Mouse (Mus musculus): ENCODE results near the gene Gse1.

The Gse1 gene

DNA sequence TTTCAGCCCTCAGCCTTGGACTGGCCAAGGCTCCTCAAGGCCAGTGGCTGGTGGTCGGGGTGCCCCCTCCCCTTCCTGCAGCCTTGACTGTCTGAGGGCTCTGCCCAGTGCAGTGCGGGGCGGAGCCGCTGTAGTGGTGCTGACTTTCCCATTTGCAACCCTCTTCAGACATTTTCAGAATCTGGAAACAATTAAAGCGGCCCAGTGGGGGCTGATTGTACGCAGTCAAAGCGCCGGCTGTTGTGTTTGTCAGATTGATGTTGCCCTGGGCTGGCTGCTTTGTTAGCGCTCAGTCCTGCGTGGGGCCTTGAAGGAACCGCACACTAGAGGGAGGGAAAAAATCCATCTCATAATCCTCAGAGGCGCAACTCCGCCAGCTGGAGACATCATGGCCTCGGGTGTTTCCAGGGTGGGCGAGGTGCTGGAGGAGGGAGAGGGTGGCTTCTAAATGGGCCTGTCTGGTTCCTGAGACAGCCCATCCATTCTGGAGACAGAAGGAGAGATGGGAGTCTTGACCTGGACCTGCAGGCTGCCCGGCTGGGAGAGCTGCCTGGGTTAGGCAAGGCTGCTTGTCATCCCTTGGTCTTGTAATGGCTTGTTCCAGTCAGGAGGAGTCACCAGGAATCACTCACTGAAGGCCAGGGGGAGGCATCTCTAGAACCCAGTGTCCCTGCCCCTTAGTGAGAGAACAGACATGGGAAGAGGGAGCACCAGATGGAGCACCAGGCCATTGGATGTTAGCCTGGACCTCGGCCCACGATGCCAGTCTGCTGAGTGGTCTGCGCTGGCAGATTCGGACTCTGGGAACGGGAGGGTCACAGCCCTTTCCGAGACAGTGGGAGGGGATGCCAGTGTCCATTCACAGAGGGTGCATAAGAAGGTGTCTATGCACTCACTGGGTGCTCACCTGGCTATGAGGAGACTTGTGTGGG lies 70.6 kb downstream of the Gse1 start:
- no peak for DNase-seq (ENCODE audit: low read depth, low spot score)

DNA sequence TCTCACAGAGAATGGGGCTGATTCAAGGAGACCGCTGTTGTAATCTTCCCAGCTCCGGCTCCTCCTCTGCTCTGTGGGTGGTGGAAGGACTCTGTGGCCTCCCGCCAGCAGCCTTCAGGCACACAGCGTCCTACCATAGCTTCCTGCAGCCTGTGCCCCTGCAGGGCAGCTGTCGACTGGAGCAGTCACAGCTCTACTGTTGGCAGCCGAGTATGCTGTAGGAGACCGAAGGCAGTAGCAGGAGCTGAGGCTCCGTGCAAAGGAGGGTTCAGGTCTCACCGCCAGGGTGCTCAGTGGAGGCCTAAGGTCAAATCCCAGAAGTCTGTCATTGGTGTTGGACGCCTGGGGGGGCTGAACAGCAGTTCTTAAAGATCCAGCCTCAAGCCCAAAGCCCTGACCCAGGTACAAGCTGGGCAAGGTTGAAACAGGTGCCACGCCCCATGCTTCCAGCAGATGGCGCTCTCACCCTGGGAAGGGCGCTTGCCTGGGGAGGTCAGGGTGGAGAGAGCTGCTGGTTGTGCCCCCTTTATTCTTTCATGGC lies 72.4 kb downstream of the Gse1 start:
- peak; percentile 78 for DNase-seq (ENCODE audit: low read depth, low spot score)

GRCm38 (mm10) chr8:120302941-120303675 lies 74.9 kb downstream of the Gse1 start:
- no peak for DNase-seq (ENCODE audit: low read depth, low spot score)

GRCm38 (mm10) chr8:120304097-120304496 lies 75.8 kb downstream of the Gse1 start:
- no peak for DNase-seq (ENCODE audit: low read depth, low spot score)

DNA sequence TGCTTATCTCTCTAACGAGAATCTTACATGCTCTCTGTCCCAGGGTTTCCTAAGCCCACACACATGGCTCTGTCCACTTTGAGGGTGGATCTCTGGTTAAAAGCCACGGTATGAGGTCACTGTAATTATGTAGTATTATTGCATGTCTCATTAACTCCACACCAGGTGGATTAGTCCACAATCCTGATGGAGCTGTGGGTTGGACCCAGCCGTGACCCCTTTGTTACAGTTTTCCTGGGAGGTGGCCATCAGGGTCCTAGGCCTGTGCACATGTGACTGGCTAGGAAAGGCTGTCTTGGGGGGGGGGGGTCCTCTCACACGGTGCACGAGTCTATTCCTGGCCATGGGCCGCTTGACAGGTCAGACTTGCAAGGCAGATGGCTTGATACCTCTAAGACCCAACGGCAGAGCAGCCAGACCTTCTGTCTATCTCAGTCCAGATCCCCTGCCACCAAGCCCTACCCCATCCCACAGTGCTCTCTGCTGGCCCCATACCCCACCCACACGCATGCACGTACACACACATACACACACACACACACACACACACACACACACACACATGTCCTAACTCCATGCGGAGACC lies 77.6 kb downstream of the Gse1 start:
- no peak for DNase-seq (ENCODE audit: low read depth, low spot score)

DNA sequence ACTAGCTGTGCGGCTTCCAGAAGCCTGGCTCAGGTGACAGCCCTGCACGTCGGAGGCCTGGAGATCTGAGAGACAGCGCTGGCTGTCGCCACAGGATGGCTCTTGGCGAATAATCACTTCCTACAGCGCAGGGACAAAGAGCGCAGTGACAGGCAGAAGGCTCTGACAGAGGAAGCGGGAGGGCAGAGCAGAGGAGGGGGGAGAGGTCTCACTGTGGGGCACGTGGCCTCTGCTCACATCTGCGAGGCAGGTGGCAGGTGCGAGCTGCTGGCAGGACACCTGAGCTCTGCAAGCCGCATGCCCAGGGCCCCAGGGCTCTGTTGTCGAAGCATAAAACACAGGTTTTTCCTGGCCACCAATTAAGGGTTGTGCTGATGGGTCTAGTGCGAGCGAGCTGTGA lies 78.8 kb downstream of the Gse1 start:
- no peak for DNase-seq (ENCODE audit: low read depth, low spot score)

DNA sequence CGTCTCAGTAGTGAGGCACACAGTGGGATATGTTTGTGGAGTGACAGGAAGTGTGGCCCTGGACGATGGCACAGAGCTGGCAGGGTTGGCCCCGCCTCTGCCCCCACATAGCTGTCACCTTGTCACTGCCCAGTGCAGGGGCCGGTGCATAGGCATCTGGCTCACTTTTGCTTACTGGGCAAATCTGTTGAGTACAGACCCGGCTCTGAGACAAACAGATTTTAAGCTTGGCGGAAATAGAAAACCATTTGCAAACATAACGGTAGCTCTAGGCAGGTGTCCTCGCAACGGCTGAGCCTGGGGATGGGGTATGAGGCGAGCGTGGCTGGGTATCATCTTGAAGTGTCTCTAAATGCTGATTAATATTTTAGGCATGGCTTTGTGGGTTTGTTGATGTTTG lies 79.3 kb downstream of the Gse1 start:
- DNase-seq (ENCODE audit: low read depth, low spot score) = no peak

DNA sequence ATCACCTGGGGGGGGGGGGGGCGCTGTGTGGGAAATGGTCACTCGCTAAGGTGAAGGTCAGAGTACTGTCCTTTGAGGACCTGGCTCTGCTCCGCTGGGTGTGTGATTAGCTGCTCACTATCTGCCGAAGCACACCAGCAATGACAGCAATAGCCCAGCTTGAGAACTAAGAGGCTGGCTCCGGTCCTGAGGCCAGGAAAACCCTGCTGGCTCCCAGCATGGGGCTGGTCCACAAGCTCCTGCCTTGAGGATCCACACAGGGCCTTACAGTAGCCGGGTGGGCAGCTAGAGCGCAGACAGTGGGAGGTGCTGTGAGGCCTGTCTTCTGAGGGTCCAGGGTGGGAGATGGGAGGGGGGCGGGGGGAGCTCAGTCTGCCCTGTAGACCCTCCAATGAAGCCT lies 79.9 kb downstream of the Gse1 start:
- DNase-seq (ENCODE audit: low read depth, low spot score) = no peak

DNA sequence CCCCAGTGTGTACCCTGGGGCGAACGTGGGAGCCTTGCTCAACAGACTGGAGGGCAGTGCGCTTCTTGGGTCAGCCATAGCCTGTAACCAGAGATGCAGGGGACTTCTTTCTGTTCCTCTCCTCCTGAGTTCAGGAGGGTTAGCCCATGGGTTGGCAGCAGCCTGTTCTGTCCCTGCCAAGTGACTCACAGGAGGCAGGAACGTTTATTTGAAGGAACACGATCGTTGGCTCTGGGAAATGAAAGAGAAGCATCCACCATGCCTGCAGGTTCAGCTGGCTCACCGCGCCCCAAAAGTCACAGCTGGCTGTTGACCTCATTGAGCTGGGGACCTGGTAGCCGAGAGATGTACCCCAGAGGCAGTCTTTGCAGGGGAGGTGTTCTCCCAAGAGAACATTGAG lies 80.3 kb downstream of the Gse1 start:
- peak; percentile 86 for DNase-seq (ENCODE audit: low read depth, low spot score)

DNA sequence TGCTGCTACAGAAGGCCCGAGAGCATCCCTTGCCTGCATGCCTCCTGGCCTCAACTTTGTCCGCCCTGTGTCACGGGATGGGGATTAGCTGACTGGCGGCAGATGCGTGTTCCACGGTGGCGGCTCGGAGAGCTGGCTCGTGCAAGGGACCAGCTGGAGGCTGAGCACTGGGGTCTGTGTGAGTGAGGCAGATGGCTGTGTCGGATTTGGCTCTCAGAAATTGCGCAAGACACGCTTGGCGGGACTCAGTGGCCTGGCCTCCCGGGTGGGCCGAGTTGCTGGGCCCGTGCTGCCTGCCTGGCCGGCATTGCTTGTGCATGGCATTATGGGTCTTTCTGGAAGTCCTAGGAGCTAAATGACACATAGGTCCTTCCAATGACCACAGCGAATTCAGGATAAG lies 81.1 kb downstream of the Gse1 start:
- peak; percentile 81 for DNase-seq (ENCODE audit: low read depth, low spot score)

DNA sequence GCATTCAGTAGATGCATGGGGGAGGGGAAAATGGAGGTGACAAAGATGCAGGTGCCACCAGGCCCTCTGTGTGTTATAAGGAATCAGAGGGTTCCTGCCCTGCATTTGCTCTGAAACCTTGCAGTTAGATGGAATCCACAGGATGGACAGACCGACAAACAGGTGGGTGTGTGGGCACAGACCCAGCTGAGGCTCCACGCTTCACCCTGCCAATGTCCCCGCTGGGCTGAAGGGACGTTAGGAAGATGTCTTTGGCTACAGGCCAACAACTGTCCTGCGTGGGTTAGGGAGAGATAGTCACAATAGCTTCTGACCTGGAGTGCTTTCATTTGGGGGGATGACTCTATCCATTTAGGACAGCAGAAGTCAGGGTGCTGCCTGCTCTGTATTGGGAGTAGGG lies 81.8 kb downstream of the Gse1 start:
- DNase-seq (ENCODE audit: low read depth, low spot score) = no peak

- no peak for DNase-seq (ENCODE audit: low read depth, low spot score)
Measured at GRCm38 (mm10) chr8:120312452-120312851, 84.2 kb downstream of the Gse1 start.

DNA sequence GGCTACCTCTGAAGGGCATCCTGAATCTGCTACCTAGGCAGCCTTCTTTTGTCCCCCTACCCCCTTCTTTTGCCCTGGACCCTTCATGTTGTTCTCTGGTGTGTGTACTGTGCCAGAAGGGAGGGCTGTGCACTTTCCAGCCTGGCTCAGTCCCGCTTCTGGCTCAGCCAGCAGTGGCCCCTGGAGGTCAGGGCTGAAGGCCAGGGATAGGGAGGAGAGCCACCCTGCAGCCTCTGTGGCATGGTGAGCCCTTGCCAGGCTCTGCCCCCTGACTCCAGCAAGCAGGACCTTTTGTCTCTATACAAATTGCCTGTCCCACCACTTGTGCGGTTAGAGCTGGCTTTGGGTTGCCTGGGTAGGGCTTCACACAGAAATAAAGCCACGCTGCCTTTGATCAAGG lies 85.4 kb downstream of the Gse1 start:
- no peak for DNase-seq (ENCODE audit: low read depth, low spot score)

- no peak for DNase-seq (ENCODE audit: low read depth, low spot score)
Measured at GRCm38 (mm10) chr8:120314932-120315331, 86.7 kb downstream of the Gse1 start.

DNA sequence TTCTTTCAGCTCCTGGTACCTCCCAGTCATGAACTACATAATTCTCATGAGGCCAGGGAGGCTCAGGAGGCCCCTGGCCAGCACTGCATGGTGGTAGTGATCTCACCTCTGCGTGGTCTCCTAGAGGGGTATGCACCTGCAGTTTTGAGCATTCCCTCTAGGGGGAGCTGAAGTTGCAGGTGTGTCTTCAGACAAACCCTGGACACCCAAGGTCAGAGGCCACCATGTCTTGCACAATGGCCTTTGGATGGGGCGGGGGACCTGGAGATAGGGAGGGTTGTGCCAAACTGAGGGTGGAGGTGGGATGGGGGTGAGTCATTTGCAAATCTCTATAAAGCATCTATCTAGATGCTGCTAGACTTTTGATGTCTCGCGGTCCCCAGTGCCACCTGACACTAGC lies 87.4 kb downstream of the Gse1 start:
- no peak for DNase-seq (ENCODE audit: low read depth, low spot score)

- DNase-seq (ENCODE audit: low read depth, low spot score) = no peak
Measured at GRCm38 (mm10) chr8:120316707-120317106, 88.5 kb downstream of the Gse1 start.

GRCm38 (mm10) chr8:120317118-120317824 lies 89.0 kb downstream of the Gse1 start:
- DNase-seq (ENCODE audit: low read depth, low spot score) = no peak

DNA sequence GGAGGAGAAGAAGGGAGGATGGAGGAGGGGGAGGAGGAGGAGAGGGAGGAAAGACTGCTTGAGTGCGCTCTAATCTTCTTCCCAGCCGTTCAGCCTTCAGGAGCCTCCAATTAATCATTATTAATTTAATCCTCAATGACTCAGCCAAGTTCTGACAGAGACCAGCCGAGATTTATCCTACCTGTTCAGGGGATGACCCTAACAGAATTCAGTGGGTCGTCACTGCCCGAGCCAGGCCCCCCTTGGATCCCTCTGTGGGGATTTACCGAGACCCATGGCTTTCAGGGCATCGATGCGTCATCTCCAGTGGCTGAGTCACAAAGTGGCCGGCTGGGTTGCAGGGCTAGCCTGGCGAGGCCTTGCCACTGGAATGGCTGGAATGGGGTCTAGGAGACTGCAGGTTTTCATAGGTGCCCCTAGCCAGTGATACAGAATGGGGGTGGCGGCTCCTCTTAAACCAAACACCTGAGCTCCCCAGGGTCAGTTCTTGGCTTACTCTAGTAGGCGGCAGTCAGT lies 90.3 kb downstream of the Gse1 start:
- no peak for DNase-seq (ENCODE audit: low read depth, low spot score)

DNA sequence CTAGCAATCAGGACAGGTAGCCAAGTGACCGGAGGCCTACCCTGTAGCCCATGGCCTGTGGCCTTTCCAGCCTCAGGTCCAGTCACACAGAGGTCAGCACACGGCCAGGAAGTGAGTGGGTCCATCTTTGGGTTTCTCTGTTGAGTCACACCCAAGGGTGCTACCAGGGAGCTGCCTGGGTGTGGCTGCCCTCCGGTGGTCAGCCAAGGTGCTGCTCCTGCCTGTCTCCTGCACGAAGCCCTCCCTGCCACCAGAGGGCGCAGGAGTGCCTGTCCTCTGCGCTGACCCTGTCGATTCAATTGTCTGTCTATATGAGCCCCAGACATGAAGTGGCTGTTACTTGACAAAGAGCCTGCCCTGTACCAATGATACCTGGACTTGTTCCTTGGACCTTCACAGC lies 91.2 kb downstream of the Gse1 start:
- DNase-seq (ENCODE audit: low read depth, low spot score) = peak; percentile 83

- no peak for DNase-seq (ENCODE audit: low read depth, low spot score)
Measured at GRCm38 (mm10) chr8:120320146-120320545, 91.9 kb downstream of the Gse1 start.

DNA sequence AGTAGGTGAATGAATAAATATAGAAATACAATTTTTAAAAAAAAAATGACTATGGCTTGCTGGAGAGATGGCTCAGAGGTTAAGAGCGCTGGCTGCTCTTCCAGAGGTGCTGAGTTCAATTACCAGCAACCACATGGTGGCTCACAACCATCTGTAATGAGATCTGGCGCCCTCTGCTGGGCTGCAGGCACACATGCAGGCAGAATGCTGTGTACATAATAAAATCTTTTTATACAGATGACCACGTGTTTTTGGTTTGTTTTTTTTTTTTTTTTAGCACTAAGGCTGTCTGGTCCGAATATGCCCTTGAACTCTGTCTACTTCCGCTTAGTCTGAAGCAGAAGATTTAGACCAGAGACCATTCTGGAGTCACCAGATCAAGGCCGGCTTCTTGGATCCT lies 93.5 kb downstream of the Gse1 start:
- DNase-seq (ENCODE audit: low read depth, low spot score) = no peak
